Mouse (Mus musculus) CD8-positive naive resting alpha-beta T cell, adult 2 months (primary cell): ENCODE data around the gene Olfr348.

Experiments used
- DNase-seq, 2 experiments: peaks; one replicate each; pipeline ENCODE4 v3.0.0; 2022; ENCODE audit warnings: low read depth in 2 of 2, low spot score in 2 of 2

Olfr348 gene

DNA sequence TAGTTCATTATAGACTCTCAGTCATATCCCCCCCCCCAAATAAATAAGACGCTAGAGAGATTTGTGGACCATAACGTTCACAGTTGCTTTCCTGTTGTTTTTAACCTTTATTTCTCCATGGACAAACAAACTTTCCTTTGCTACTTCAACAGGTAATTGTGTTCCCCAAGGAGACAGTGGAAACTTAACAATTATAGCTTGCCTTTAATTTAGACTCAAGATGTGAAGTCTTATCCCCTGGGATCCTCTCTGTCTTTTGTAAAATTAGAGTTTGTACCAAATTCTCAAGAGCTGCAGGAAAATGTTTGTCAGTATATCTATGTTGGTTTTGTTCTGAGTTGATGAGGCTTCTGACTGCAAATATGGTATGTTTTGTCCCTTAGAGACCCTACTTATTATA lies at the start of gene Olfr348:
TSS of gene Olfr348 (plus strand) at position 301 of the 400 bp plus-strand sequence.
- no peak for DNase-seq

DNA sequence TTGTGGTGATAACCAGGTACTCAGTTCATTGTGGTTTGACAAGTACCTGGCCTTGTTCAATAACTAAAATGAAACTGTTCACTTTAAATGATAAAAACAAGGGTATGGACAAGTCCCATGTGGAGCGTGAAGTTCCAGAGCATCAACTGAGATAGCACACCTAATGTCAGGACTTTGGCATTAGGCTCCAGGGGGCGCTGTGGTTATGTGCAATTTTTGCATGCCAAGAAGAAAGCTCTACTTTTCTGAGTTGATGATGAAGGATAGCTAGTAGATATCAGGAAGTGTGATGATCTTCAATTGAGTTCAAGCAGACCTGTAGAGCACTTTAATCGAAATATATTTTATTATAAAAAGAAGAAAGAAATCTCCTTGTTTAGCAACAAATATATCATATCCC lies 47.9 kb upstream of the Olfr348 start:
- no peak for DNase-seq

DNA sequence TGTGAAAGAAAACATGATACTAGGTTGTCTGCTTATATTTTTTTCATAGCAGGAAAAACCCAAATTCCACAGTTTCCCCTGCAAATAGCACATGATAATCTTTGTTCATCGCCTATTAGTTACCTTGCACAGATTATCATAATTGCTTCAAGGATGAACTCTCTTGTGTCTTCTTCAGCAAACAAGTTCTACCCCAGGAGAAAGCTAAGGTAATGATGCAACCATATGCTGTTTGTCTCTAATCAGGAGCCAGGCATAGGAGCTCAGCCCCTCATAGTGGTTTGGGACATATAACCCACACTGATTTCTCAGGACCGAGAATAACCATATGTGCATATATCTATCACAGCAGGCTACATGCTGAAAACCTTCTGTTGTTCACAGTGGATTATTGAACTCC lies 6.2 kb downstream of the Olfr348 start, which contains the start of gene Olfr50:
TSS of gene Olfr50 (plus strand) at position 301 of the 400 bp plus-strand sequence.
- no peak for DNase-seq

DNA sequence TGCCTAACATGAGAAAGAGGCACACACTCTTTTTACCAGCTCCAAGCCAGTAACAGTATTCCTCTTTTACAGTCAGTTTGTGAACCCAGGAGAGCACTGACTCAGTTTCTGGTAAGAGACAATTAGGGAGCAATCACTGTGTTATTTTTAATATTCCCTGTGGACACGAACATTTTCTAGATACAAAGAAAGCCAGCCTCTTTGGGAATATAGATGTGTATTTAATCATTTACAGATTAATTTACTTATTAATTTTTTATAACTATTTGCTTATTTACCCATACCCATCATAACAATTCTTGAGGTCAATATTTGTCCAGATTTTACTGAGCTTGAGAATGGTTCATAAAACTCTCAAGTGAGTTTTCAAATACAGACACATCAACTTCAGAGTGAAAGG lies 32.9 kb downstream of the Olfr348 start, which contains the start of gene Olfr3:
TSS of gene Olfr3 (minus strand) at position 101 of the 400 bp plus-strand sequence.
- DNase-seq = no peak
